29 mouse cellular contexts compared by ENCODE assay signal in the genomic region with DNA sequence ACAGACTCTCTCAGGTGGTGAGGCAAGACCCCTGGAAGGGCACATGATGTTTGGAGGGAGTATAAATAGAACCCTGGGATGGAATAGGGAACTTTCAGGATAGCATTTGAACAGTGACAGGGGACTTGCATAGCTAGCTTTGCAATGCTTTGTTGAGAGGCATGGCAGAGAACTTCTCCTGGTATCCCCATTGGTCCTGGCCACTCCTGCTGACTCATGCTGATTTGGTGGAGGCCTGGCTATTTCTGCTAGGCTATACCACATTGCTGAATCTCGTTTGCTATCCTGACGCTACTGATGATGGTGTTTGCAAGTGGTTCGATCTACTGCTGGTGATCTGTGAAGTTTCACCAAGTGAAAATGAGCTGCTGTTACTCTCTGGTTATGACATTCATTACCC.
DNase-seq lines count a peak whose midpoint lies in the region; ATAC-seq and TF ChIP-seq lines count a peak whose summit lies in the region.
"Had no signal": no experiment of that assay in that cellular context is flagged by ENCODE, and none has a peak within 500 bp of the region (broad histone marks: within the 10 kb centered on the region; RNA-seq: fewer than 3 reads in every experiment).

No protein-coding gene starts in this region.

- no peaks in the 10 kb centered on the region for H3K9me3 ChIP-seq in liver, postnatal 0 days (ENCODE audit: low read length)
- H3K9me3 ChIP-seq in liver, embryonic 14.5 days (ENCODE audit: control insufficient read depth, low read length): no peaks in the 10 kb centered on the region
- no peaks in the 10 kb centered on the region for H3K9me3 ChIP-seq in midbrain, embryonic 13.5 days
- H3K9me3 ChIP-seq: embryonic facial prominence, embryonic 12.5 days; forebrain, embryonic 13.5 days; intestine, embryonic 15.5 days; limb, embryonic 12.5 days; midbrain, embryonic 15.5 days; stomach, embryonic 15.5 days had no signal

- H3K4me1 ChIP-seq in liver, postnatal 0 days (ENCODE audit: insufficient read depth): 0 out of 2 replicates have a peak, but pooled peaks cover 2% of the 10 kb centered on the region
- peaks cover 0 to 6% of the 10 kb centered on the region in 2 experiments; a peak in 2 of 4 replicates for H3K4me1 ChIP-seq in liver, embryonic 14.5 days (replicated peaks; ENCODE audit: control insufficient read depth in 2 of 2, insufficient read depth in 2 of 2, low read length in 1 of 2)
- H3K4me1 ChIP-seq in midbrain, embryonic 13.5 days (replicated peaks): no peaks in the 10 kb centered on the region
- H3K4me1 ChIP-seq: forebrain, embryonic 13.5 days; intestine, embryonic 15.5 days; midbrain, embryonic 15.5 days had no signal

- ATAC-seq in liver, postnatal 0 days: no peak
- peak; percentile 62; the same call in 1 of the 2 replicates for ATAC-seq in liver, embryonic 14.5 days (ENCODE audit: insufficient read depth)
- ATAC-seq in midbrain, embryonic 13.5 days: no peak
- ATAC-seq: CD4-positive, CD25-positive, alpha-beta regulatory T cell, adult 4 months; forebrain, embryonic 13.5 days; hindbrain, embryonic 16.5 days; intestine, embryonic 15.5 days; lung, postnatal 0 days; midbrain, embryonic 15.5 days had no signal

- no peak for TF ChIP-seq CTCF in liver, postnatal 0 days (IDR thresholded peaks at IDR 0.05; ENCODE audit: low read depth)
- TF ChIP-seq CTCF in liver, embryonic 14.5 days (IDR thresholded peaks at IDR 0.05; ENCODE audit: low read depth): no peak

- no peak overlapping the region for H3K4me3 ChIP-seq in liver, postnatal 0 days (ENCODE audit: low read depth, low read length)
- H3K4me3 ChIP-seq in liver, embryonic 14.5 days (ENCODE audit: insufficient read depth in 1 of 2, low read depth in 2 of 2, low read length in 2 of 2): no peak overlapping the region
- no peak overlapping the region for H3K4me3 ChIP-seq in midbrain, embryonic 13.5 days (replicated peaks)
- H3K4me3 ChIP-seq: embryonic facial prominence, embryonic 12.5 days; forebrain, embryonic 13.5 days; intestine, embryonic 15.5 days; limb, embryonic 12.5 days; midbrain, embryonic 15.5 days; stomach, embryonic 15.5 days had no signal

- no peak overlapping the region for H3K4me2 ChIP-seq in liver, postnatal 0 days (ENCODE audit: low read depth, low read length)
- H3K4me2 ChIP-seq in liver, embryonic 14.5 days (ENCODE audit: low read depth): no peak overlapping the region
- H3K4me2 ChIP-seq in midbrain, embryonic 13.5 days (replicated peaks): no peak overlapping the region
- H3K4me2 ChIP-seq: embryonic facial prominence, embryonic 12.5 days; forebrain, embryonic 13.5 days; intestine, embryonic 15.5 days; limb, embryonic 12.5 days; midbrain, embryonic 15.5 days; stomach, embryonic 15.5 days had no signal

- no peak overlapping the region for H3K27ac ChIP-seq in liver, postnatal 0 days (ENCODE audit: low read depth)
- H3K27ac ChIP-seq in liver, embryonic 14.5 days: no peak overlapping the region
- H3K27ac ChIP-seq in midbrain, embryonic 13.5 days: no peak overlapping the region
- H3K27ac ChIP-seq: embryonic facial prominence, embryonic 12.5 days; forebrain, embryonic 13.5 days; intestine, embryonic 15.5 days; limb, embryonic 12.5 days; midbrain, embryonic 15.5 days; stomach, embryonic 15.5 days had no signal

- no peaks in the 10 kb centered on the region for H3K27me3 ChIP-seq in liver, postnatal 0 days (ENCODE audit: insufficient read depth, low read length)
- H3K27me3 ChIP-seq in liver, embryonic 14.5 days (ENCODE audit: control insufficient read depth, insufficient read depth, low read length): no peaks in the 10 kb centered on the region
- H3K27me3 ChIP-seq in midbrain, embryonic 13.5 days: no peaks in the 10 kb centered on the region
- H3K27me3 ChIP-seq: embryonic facial prominence, embryonic 12.5 days; forebrain, embryonic 13.5 days; intestine, embryonic 15.5 days; limb, embryonic 12.5 days; midbrain, embryonic 15.5 days; stomach, embryonic 15.5 days had no signal

- H3K36me3 ChIP-seq in liver, postnatal 0 days (replicated peaks; ENCODE audit: insufficient read depth, low read length): no peaks in the 10 kb centered on the region
- H3K36me3 ChIP-seq in liver, embryonic 14.5 days (replicated peaks; ENCODE audit: control insufficient read depth, insufficient read depth, low read depth): no peaks in the 10 kb centered on the region
- no peaks in the 10 kb centered on the region for H3K36me3 ChIP-seq in midbrain, embryonic 13.5 days
- H3K36me3 ChIP-seq: embryonic facial prominence, embryonic 12.5 days; intestine, embryonic 15.5 days; limb, embryonic 12.5 days; midbrain, embryonic 15.5 days; stomach, embryonic 15.5 days had no signal

- no peak for TF ChIP-seq EP300 in liver, postnatal 0 days (IDR thresholded peaks at IDR 0.05; ENCODE audit: low read depth)
- TF ChIP-seq EP300 in liver, embryonic 14.5 days (IDR thresholded peaks at IDR 0.05; ENCODE audit: low read depth): no peak

- 75% methylated on average over 3 of the region's 3 CpGs for WGBS in liver, postnatal 0 days (ENCODE audit: insufficient replicate concordance)
- WGBS in liver, embryonic 14.5 days (ENCODE audit: insufficient replicate concordance): 59% methylated on average over 3 of the region's 3 CpGs
- 89% methylated on average over 3 of the region's 3 CpGs for WGBS in midbrain, embryonic 13.5 days

- peak; percentile 70 for DNase-seq in liver
- no peak for DNase-seq in liver, postnatal 0 days
- DNase-seq in c-Kit-negative CD71-positive TER-119-positive erythroid progenitor cells, embryonic 14.5 days (ENCODE audit: low read depth, low spot score): peak; percentile 40
- peak in 1 of 3 experiments; percentile 26 for DNase-seq in liver, embryonic 14.5 days (ENCODE audit: low read depth in 3 of 3, low spot score in 3 of 3)
- DNase-seq in urinary bladder, postnatal 10 days (ENCODE audit: low spot score): no peak
- DNase-seq in kidney, adult 11 months: no peak
- DNase-seq: adrenal gland, adult 2 months; cerebellum, adult 9-10 months; embryo, embryonic 11 days; gastrocnemius, postnatal 10 days; heart, postnatal 14 days; kidney, adult 8-10 months; kidney, postnatal 10 days; layer of hippocampus, adult 9-11 months; lung, adult 18-20 months; lung, postnatal 4 days; right cerebral cortex, postnatal 25 days; thymus, adult 18-20 months; thymus, postnatal 25 days had no signal

- no peak overlapping the region for H3K9ac ChIP-seq in liver, postnatal 0 days (replicated peaks)
- no peak overlapping the region for H3K9ac ChIP-seq in liver, embryonic 14.5 days (replicated peaks)
- H3K9ac ChIP-seq in midbrain, embryonic 13.5 days (replicated peaks): no peak overlapping the region
- H3K9ac ChIP-seq: embryonic facial prominence, embryonic 12.5 days; forebrain, embryonic 13.5 days; intestine, embryonic 15.5 days; limb, embryonic 12.5 days; midbrain, embryonic 15.5 days; stomach, embryonic 15.5 days had no signal

Comparison
In these comparisons a context has a peak if more than half of its experiments do, and no peak if none do; other contexts are left out.
1. DNase-seq: peak in liver (single experiment) and c-Kit-negative CD71-positive TER-119-positive erythroid progenitor cells, embryonic 14.5 days (single experiment); none in liver, postnatal 0 days (single experiment), urinary bladder, postnatal 10 days (single experiment) and kidney, adult 11 months (single experiment).